Mouse (Mus musculus): ENCODE measurements around the gene Pomgnt1. TPM values are rescaled to one million over a fixed set of nuclear protein-coding genes. Genes with fewer than 3 reads are reported as not detected.

Pomgnt1 gene
- polyA plus RNA-seq (2015; fragmentation: Nextera tagmentation; extraction: Ambion mirVana) = 50.0 and 52.9 TPM in 2 replicates

DNA sequence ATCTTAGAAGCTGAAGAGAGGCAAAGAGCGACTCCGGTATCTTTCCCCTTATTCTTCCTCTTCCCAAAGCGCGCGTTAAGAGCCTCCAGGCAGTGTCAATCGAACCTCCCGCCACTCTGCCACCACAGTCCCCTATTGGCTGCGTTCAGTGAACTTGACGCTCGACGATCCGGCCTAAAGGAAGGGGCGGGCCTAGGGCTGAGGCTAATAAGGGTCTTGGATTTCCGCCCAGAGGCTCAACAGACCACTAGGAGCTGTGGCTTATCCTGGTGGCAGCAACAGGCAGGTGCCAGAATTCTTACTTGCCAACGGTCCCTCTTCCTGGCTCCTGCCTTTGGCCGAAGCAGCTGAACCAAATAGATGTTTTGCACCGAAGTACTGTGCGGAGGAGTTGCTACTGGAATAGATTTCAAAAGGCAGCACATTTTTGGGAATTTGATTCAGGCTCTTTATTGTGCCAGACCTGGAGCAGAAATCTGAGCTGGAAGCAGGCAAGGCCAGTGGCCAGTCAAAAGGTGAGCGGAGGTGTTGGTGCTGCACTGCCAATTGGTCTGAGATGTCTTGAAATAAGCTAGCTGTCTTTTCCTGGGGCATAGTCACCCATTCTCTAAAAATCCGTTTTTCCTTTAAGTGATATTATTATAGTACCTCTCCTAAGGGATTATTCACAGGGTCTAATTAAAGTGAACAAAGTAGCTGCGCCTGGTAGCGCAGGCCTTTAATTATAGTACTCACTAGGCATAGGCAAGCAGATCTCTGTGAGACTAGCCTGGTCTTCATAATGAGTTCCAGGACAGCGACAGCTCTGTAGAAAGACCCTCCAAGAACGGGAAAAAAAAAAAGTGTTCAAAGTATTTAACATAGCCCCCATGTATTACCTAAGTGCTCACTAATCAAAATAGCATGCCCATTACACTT is at the start of gene Pomgnt1, which contains the start of gene Rad54l:
Pomgnt1 (plus strand) TSS at position 239 of the 918 bp plus-strand sequence.
Rad54l (minus strand) TSS at position 89 of the 918 bp plus-strand sequence.
- ATAC-seq (ENCODE audit: insufficient read depth, low FRiP score, low read depth) = peak; percentile 95
- peak within 1 kb of the TSS; percentile 60 for H3K4me2 ChIP-seq

DNA sequence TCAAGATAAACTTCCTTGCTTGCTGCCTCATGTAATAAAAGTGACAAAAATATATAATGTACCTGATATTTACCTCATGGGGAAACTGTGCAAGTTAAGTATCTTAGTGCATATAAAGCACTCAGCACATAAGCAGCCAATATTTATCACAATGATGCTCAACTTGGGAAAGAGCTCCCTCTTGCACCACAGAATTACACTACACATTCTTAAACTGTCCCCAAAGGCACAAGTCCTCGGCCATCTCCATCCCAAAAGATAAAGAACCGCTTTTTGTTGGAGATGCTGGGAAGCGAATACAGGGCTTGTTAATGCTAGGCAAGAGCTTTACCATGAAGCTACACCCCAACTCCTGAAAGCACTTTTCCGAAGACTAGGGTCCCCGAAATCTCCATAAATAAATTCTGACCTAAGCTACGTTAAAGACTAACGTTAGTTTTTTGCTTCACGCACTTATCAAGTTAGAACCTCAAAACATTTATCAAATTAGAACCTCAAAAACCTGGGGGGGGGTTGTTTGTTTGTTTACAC is 49.4 kb upstream of the Pomgnt1 start:
- Histone ChIP-seq H3K27me3 (replicated peaks) (no peaks in the 10 kb centered on the region), H3K4me2 (peak overlapping the region; percentile 83), H3K9ac (peak overlapping the region; percentile 55; the same call in 1 of the 2 replicates), H3K9me3 (no peaks in the 10 kb centered on the region), H3K36me3 (peaks cover 12% of the 10 kb centered on the region; the same call in 1 of the 2 replicates), H3K4me3 (replicated peaks) (peak overlapping the region; percentile 77), H3K4me1 (peaks cover 16% of the 10 kb centered on the region), H3K27ac (peak overlapping the region; percentile 96; the same call in 1 of the 2 replicates)
- ATAC-seq (ENCODE audit: insufficient read depth, low FRiP score, low read depth) = no peak
- WGBS = 2% methylated on average over 8 of the region's 8 CpGs

More for the DNA sequence above, at the start of gene Pomgnt1, which contains the start of gene Rad54l:
- Histone ChIP-seq H3K9ac (peak within 1 kb of the TSS; percentile 48), H3K27me3 (replicated peaks) (no peaks in the 10 kb centered on the region), H3K4me3 (replicated peaks) (peak within 1 kb of the TSS; percentile 61), H3K27ac (peak within 1 kb of the TSS; percentile 60; the same call in 1 of the 2 replicates), H3K9me3 (no peaks in the 10 kb centered on the region), H3K4me1 (peaks cover 8% of the 10 kb centered on the region), H3K36me3 (no peaks in the 10 kb centered on the region)
- 6% methylated on average over 24 of the region's 24 CpGs for WGBS

GRCm38 (mm10) chr4:116074861-116075620 is 48.6 kb upstream of the Pomgnt1 start, which contains the start of the genes Uqcrh and Lrrc41:
TSS of gene Uqcrh (minus strand) at chr4:116075071.
TSS of gene Lrrc41 (plus strand) at chr4:116075269.
- Histone ChIP-seq H3K9me3 (no peaks in the 10 kb centered on the region), H3K4me2 (peak within 1 kb of the TSS; percentile 83), H3K36me3 (peaks cover 5% of the 10 kb centered on the region; the same call in 1 of the 2 replicates), H3K9ac (peak within 1 kb of the TSS; percentile 81), H3K27ac (peak within 1 kb of the TSS; percentile 96), H3K27me3 (replicated peaks) (no peaks in the 10 kb centered on the region), H3K4me1 (peaks cover 16% of the 10 kb centered on the region), H3K4me3 (replicated peaks) (peak within 1 kb of the TSS; percentile 77)
- WGBS = under 1% methylated on average over 55 of the region's 55 CpGs
- peak; percentile 94 for ATAC-seq (ENCODE audit: insufficient read depth, low FRiP score, low read depth)

- H3K4me1 ChIP-seq = peaks cover 16% of the 10 kb centered on the region
- H3K27me3 ChIP-seq (replicated peaks) = no peaks in the 10 kb centered on the region
- H3K4me2 ChIP-seq = peak overlapping the region; percentile 83
- WGBS = under 1% methylated on average over 77 of the region's 77 CpGs
- peak overlapping the region; percentile 96 for H3K27ac ChIP-seq
- peak; percentile 41 for ATAC-seq (ENCODE audit: insufficient read depth, low FRiP score, low read depth)
- peak overlapping the region; percentile 81 for H3K9ac ChIP-seq
- peaks cover 5% of the 10 kb centered on the region for H3K36me3 ChIP-seq
- H3K9me3 ChIP-seq = no peaks in the 10 kb centered on the region
- peak overlapping the region; percentile 77 for H3K4me3 ChIP-seq (replicated peaks)
These were observed 47.8 kb upstream of the Pomgnt1 start for GRCm38 (mm10) chr4:116075631-116076368.

DNA sequence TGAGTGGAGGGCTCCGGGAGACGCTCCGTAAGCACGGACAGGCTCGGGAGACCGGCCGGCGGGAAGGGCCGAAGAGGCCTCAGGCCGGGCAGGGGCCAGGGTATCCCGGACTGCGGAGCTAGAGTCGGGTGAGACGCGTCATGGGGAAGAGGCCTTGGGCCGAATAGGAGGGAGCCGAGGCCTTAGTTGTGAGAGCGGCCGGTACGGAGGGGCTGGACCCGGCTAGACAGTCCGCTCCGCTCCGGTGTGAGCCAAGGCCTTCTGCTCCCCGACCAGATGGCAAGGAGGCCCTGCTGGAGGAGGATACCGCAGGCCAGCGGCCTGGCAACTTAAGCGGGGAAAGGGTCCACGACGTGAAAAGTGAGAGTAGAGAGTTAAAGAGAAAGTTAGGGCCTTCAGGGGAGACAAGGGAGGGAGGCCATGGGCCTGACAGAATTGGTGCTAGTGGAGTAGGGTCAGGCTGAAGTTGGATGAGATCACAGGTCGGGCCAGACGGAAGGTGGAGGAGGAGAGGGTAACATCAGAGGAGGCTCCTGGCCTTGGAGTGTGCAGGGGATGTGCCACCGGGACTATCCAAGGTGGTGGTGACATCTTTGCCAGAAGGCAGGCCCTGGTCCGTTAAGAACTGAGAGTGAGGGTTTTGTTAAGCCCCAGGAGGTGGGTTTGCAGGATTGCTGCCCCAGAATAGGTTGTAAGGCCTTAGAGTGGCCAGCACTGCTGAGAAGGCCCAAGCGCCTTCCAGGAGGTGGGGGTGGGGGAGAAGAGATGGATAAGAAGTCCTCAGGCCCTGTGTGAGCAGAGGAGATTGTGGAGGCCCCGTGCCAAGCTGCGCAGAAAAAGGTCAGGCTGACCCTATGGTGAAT is 47.0 kb upstream of the Pomgnt1 start:
- H3K4me3 ChIP-seq (replicated peaks) = peak overlapping the region; percentile 77
- peaks cover 13% of the 10 kb centered on the region for H3K36me3 ChIP-seq
- peak overlapping the region; percentile 81 for H3K9ac ChIP-seq
- H3K27me3 ChIP-seq (replicated peaks) = no peaks in the 10 kb centered on the region
- 0 out of 2 replicates have a peak, but pooled peaks have one; percentile 7 for ATAC-seq (ENCODE audit: insufficient read depth, low FRiP score, low read depth)
- H3K4me1 ChIP-seq = peaks cover 16% of the 10 kb centered on the region
- H3K4me2 ChIP-seq = peak overlapping the region; percentile 83
- H3K9me3 ChIP-seq = no peaks in the 10 kb centered on the region
- WGBS = 2% methylated on average over 37 of the region's 37 CpGs
- peak overlapping the region; percentile 96 for H3K27ac ChIP-seq

DNA sequence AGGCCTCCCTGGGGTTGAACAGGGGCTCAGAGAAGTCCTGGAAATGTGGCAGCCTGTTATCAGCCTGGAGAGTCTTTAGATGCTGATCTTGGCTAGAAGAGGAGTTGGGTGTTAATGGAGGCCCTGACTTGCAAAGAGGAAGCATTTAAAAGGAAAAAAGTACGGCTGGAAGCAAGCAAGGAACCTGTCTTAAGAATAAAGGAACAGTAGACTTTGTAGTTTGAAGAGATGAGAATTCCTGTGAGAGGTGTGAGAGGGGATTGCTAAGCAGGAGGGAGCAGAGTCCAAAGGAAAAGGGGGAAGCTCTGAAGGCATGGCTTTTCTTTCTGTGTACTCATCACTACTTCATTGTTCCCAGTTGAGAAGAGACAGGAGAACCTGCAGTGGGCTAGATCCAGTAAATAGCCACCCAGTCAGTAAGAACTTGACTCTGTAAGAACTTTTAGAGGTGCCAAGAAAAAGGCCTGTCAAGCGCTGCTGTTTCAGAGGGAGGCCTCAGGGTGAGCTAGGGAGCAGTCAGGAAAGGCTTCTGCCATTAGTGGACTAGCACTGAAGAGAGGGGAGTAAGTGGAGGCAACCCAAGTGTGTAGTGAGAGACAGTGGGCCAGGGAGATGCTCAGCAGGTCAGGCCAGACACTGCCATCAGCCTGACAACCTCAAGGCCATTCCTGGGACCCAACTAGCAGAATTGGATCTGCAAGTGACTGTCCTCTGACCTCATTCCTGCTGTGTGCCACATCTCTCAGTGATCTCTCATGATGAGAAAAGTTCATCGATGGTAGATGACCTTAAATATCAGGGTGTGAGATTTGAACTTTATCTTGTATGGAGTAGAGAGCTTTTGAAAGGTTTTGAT is 46.2 kb upstream of the Pomgnt1 start:
- Histone ChIP-seq H3K4me2 (peak overlapping the region; percentile 83), H3K4me3 (replicated peaks) (peak overlapping the region; percentile 77), H3K9me3 (no peaks in the 10 kb centered on the region), H3K27me3 (replicated peaks) (no peaks in the 10 kb centered on the region), H3K27ac (peak overlapping the region; percentile 96), H3K4me1 (peaks cover 16% of the 10 kb centered on the region), H3K9ac (peak overlapping the region; percentile 81), H3K36me3 (peaks cover 18% of the 10 kb centered on the region)
- no peak for ATAC-seq (ENCODE audit: insufficient read depth, low FRiP score, low read depth)
- WGBS = 48% methylated on average over 3 of the region's 3 CpGs

DNA sequence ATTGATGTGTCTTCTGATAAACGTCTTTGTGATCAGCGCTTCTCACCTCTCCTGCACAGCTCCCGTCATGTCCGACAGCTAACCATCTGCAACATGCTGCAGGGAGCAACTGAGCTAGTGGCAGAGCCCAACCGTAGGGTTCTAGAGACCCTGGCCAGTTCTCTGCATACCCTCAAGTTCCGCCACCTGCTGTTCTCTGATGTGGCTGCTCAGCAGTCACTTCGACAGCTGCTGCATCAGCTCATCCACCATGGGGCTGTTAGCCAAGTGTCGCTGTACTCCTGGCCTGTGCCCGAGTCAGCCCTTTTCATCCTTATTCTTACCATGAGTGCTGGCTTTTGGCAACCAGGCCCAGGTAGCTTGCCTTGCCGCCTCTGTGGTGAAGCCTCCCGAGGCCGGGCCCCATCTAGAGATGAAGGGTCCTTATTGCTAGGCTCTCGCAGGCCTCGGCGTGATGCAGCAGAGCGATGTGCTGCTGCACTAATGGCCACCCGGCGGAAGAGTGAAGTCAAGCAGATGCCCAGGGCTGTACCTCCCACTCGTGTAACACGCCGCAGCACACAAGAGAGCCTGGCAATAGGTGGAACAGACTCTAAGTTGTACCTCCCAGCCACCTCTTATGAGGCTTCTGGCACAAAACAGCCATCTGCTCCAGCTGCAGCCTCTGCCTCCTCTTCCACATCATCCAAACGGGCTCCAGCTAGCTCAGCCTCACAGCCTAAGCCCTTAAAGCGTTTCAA is 35.0 kb upstream of the Pomgnt1 start:
- no peaks in the 10 kb centered on the region for H3K9me3 ChIP-seq
- H3K4me1 ChIP-seq = no peaks in the 10 kb centered on the region
- no peak overlapping the region for H3K4me2 ChIP-seq
- H3K27me3 ChIP-seq (replicated peaks) = no peaks in the 10 kb centered on the region
- no peak for ATAC-seq (ENCODE audit: insufficient read depth, low FRiP score, low read depth)
- H3K27ac ChIP-seq = no peak overlapping the region
- H3K36me3 ChIP-seq = peaks cover 46% of the 10 kb centered on the region
- H3K4me3 ChIP-seq (replicated peaks) = no peak overlapping the region
- H3K9ac ChIP-seq = no peak overlapping the region
- WGBS = 89% methylated on average over 23 of the region's 23 CpGs

DNA sequence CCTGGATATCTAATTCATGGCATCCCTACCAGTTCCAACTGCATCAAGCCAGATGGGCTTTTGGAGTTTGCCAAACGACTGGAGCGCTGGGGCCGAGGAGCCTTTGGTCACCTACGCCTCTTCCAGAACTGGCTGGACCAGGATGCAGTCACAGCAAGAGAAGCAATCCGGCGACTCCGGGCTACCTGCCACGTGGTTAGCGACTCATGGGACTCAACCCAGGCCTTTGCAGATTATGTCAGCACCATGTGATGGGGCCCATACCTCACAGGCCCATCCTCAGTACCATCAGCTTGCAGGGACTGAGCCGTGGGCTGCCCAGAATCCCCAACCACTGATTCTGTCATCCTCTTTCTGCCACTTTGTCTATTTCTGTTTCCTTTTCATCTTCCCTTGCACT is 27.3 kb upstream of the Pomgnt1 start:
- Histone ChIP-seq H3K9ac (no peak overlapping the region), H3K9me3 (no peaks in the 10 kb centered on the region), H3K27me3 (replicated peaks) (no peaks in the 10 kb centered on the region), H3K4me1 (no peaks in the 10 kb centered on the region), H3K4me2 (no peak overlapping the region), H3K4me3 (replicated peaks) (no peak overlapping the region), H3K27ac (no peak overlapping the region), H3K36me3 (peaks cover 74% of the 10 kb centered on the region)
- 92% methylated on average over 10 of the region's 10 CpGs for WGBS
- ATAC-seq (ENCODE audit: insufficient read depth, low FRiP score, low read depth) = no peak

DNA sequence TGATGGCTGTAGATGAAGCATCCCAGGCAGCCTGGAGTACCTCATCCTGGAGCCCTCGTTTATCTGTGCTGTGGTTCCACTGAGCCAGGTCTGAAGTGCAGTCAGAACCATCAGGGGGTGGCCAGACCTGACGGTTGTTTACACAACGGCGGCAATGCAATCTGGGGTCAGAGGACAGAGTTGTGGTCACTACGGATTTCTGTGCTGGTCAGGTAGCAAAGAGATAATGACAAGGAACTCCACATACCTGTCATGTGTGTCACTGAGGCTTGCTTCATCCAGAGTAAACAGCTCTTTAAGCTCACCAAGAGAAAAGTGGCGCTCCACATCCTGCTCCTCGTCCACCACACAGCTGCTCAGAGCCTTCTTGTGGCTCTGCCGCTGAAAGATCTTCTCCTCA is 26.4 kb upstream of the Pomgnt1 start:
- H3K27ac ChIP-seq = no peak overlapping the region
- H3K4me2 ChIP-seq = no peak overlapping the region
- no peaks in the 10 kb centered on the region for H3K27me3 ChIP-seq (replicated peaks)
- no peak overlapping the region for H3K9ac ChIP-seq
- 0 out of 2 replicates have a peak, but pooled peaks have one; percentile 21 for ATAC-seq (ENCODE audit: insufficient read depth, low FRiP score, low read depth)
- no peaks in the 10 kb centered on the region for H3K9me3 ChIP-seq
- no peak overlapping the region for H3K4me3 ChIP-seq (replicated peaks)
- H3K4me1 ChIP-seq = no peaks in the 10 kb centered on the region
- peaks cover 67% of the 10 kb centered on the region for H3K36me3 ChIP-seq
- 67% methylated on average over 8 of the region's 8 CpGs for WGBS

All from stomach, embryonic 15.5 days (tissue).